Mouse (Mus musculus) limb, embryonic 11.5 days (tissue): ENCODE results near the gene Fyn. TPM values are rescaled to one million over a fixed set of nuclear protein-coding genes. Genes with fewer than 3 reads are reported as not detected.

ENCODE experiments used
- ATAC-seq: fragments of 200-750 bp; cut with Nextera tagmentation; 2 replicates; pipeline ENCODE4 v1.8.0; 2017; ENCODE audit warnings: low read depth; ENCODE audit not compliant: insufficient number of reproducible peaks, low FRiP score, low TSS enrichment
- DNase-seq: peaks from one replicate; pipeline ENCODE4 v3.0.0-alpha.2; 2015; ENCODE audit warnings: low spot score
- H3K27ac ChIP-seq: fragments of 300-500 bp; sonication (generic); replicated peaks from 2 replicates; pipeline ENCODE4 v1.5.1; 2014; ENCODE audit warnings: low read depth, mild to moderate bottlenecking, low read length
- H3K27me3 ChIP-seq: fragments of 300-500 bp; sonication (generic); 2 replicates; pipeline ENCODE4 v1.6.1; 2014; ENCODE audit warnings: mild to moderate bottlenecking, low read length, mixed read lengths; ENCODE audit not compliant: control insufficient read depth, insufficient read depth
- H3K36me3 ChIP-seq: fragments of 300-500 bp; sonication (generic); 2 replicates; pipeline ENCODE4 v1.6.1; 2014; ENCODE audit warnings: mild to moderate bottlenecking, low read length, moderate library complexity, mixed read lengths; ENCODE audit not compliant: control insufficient read depth, insufficient read depth
- H3K4me1 ChIP-seq: fragments of 300-500 bp; sonication (generic); 2 replicates; pipeline ENCODE4 v1.6.1; 2014; ENCODE audit warnings: low read length, mixed read lengths; ENCODE audit not compliant: control insufficient read depth, insufficient read depth
- H3K4me2 ChIP-seq: fragments of 300-500 bp; sonication (generic); 2 replicates; pipeline ENCODE4 v1.6.1; 2014; ENCODE audit warnings: low read depth, mild to moderate bottlenecking, moderate library complexity; ENCODE audit not compliant: severe bottlenecking
- H3K4me3 ChIP-seq: fragments of 300-500 bp; sonication (generic); 2 replicates; pipeline ENCODE4 v1.5.1; 2014; ENCODE audit warnings: low read depth, low read length
- H3K9ac ChIP-seq: fragments of 300-500 bp; sonication (generic); 2 replicates; pipeline ENCODE4 v1.6.1; 2014; ENCODE audit warnings: mild to moderate bottlenecking, low read length
- H3K9me3 ChIP-seq: fragments of 300-500 bp; sonication (generic); 2 replicates; pipeline ENCODE4 v1.6.1; 2016; ENCODE audit warnings: low read length; ENCODE audit not compliant: control insufficient read depth
- WGBS: fragments of 180-500 bp; shearing (Covaris S2); extraction: QIAGEN DNeasy Blood & Tissue Kit; methylation state at CpG from one replicate; pipeline ENCODE4 v1.1.7; 2014; 5-methylcytosine and 5-hydroxymethylcytosine counted together
- polyA plus RNA-seq: library from polyadenylated mRNA; unstranded; fragments of >200 nt; fragmentation: Nextera tagmentation; extraction: Ambion mirVana; gene quantifications from 2 replicates; pipeline ENCODE4 v1.2.1, GENCODE M21; 2014

Fyn gene
- polyA plus RNA-seq, 1 experiment from 2014 or later, result 20.6 TPM

- Histone ChIP-seq H3K4me2 (no peak overlapping the region), H3K9me3 (no peaks in the 10 kb centered on the region), H3K4me1 (no peaks in the 10 kb centered on the region; the same call in 1 of the 2 replicates), H3K36me3 (no peaks in the 10 kb centered on the region), H3K9ac (no peak overlapping the region), H3K27ac (no peak overlapping the region), H3K27me3 (no peaks in the 10 kb centered on the region), H3K4me3 (no peak overlapping the region)
- no peak for ATAC-seq
- DNase-seq, result no peak
- 93% methylated on average over 7 of the region's 7 CpGs for WGBS
Measured at GRCm38 (mm10) chr10:39467821-39468220, 99.2 kb downstream of the Fyn start.

GRCm38 (mm10) chr10:39468576-39468975 is 99.9 kb downstream of the Fyn start:
- no peaks in the 10 kb centered on the region for H3K9me3 ChIP-seq
- WGBS, result 92% methylated on average over 3 of the region's 3 CpGs
- no peaks in the 10 kb centered on the region for H3K4me1 ChIP-seq
- H3K4me2 ChIP-seq, result no peak overlapping the region
- no peaks in the 10 kb centered on the region for H3K36me3 ChIP-seq
- H3K9ac ChIP-seq, result no peak overlapping the region
- H3K27ac ChIP-seq, result no peak overlapping the region
- ATAC-seq (no peak), DNase-seq (no peak)
- H3K4me3 ChIP-seq, result no peak overlapping the region
- H3K27me3 ChIP-seq, result no peaks in the 10 kb centered on the region

GRCm38 (mm10) chr10:39469341-39469740 is 100.7 kb downstream of the Fyn start:
- no peaks in the 10 kb centered on the region for H3K36me3 ChIP-seq
- H3K27me3 ChIP-seq, result no peaks in the 10 kb centered on the region
- ATAC-seq, result no peak
- H3K27ac ChIP-seq, result no peak overlapping the region
- H3K4me3 ChIP-seq, result no peak overlapping the region
- H3K9ac ChIP-seq, result no peak overlapping the region
- H3K4me2 ChIP-seq, result no peak overlapping the region
- WGBS, result 88% methylated on average over 7 of the region's 7 CpGs
- no peak for DNase-seq
- H3K9me3 ChIP-seq, result no peaks in the 10 kb centered on the region
- no peaks in the 10 kb centered on the region for H3K4me1 ChIP-seq

- no peak overlapping the region for H3K27ac ChIP-seq
- WGBS, result 88% methylated on average over 7 of the region's 7 CpGs
- ATAC-seq (no peak), DNase-seq (no peak)
- H3K9me3 ChIP-seq, result no peaks in the 10 kb centered on the region
- H3K4me1 ChIP-seq, result no peaks in the 10 kb centered on the region
- H3K9ac ChIP-seq, result no peak overlapping the region
- H3K36me3 ChIP-seq, result no peaks in the 10 kb centered on the region
- H3K27me3 ChIP-seq, result no peaks in the 10 kb centered on the region
- no peak overlapping the region for H3K4me2 ChIP-seq
- H3K4me3 ChIP-seq, result no peak overlapping the region
Measured at GRCm38 (mm10) chr10:39470321-39470720, 101.7 kb downstream of the Fyn start.

GRCm38 (mm10) chr10:39471040-39471713 is 102.5 kb downstream of the Fyn start:
- ATAC-seq (no peak), DNase-seq (no peak)
- no peak overlapping the region for H3K27ac ChIP-seq
- no peak overlapping the region for H3K9ac ChIP-seq
- no peak overlapping the region for H3K4me2 ChIP-seq
- no peaks in the 10 kb centered on the region for H3K36me3 ChIP-seq
- WGBS, result 78% methylated on average over 7 of the region's 7 CpGs
- no peak overlapping the region for H3K4me3 ChIP-seq
- no peaks in the 10 kb centered on the region for H3K4me1 ChIP-seq
- no peaks in the 10 kb centered on the region for H3K9me3 ChIP-seq
- no peaks in the 10 kb centered on the region for H3K27me3 ChIP-seq

- no peaks in the 10 kb centered on the region for H3K27me3 ChIP-seq
- H3K4me2 ChIP-seq, result no peak overlapping the region
- H3K4me3 ChIP-seq, result no peak overlapping the region
- ATAC-seq (no peak), DNase-seq (no peak)
- H3K4me1 ChIP-seq, result no peaks in the 10 kb centered on the region
- no peaks in the 10 kb centered on the region for H3K9me3 ChIP-seq
- H3K36me3 ChIP-seq, result no peaks in the 10 kb centered on the region
- H3K9ac ChIP-seq, result no peak overlapping the region
- no peak overlapping the region for H3K27ac ChIP-seq
- 66% methylated on average over 15 of the region's 15 CpGs for WGBS
Measured at GRCm38 (mm10) chr10:39471714-39472531, 103.3 kb downstream of the Fyn start.

GRCm38 (mm10) chr10:39472923-39473322 is 104.3 kb downstream of the Fyn start:
- Histone ChIP-seq H3K36me3 (no peaks in the 10 kb centered on the region), H3K4me3 (no peak overlapping the region), H3K9me3 (no peaks in the 10 kb centered on the region), H3K4me1 (no peaks in the 10 kb centered on the region), H3K27ac (no peak overlapping the region), H3K9ac (no peak overlapping the region), H3K4me2 (no peak overlapping the region), H3K27me3 (no peaks in the 10 kb centered on the region)
- 86% methylated on average over 7 of the region's 7 CpGs for WGBS
- DNase-seq, result no peak
- no peak for ATAC-seq

- Histone ChIP-seq H3K36me3 (no peaks in the 10 kb centered on the region), H3K4me3 (no peak overlapping the region), H3K4me1 (0 out of 2 replicates have a peak, but pooled peaks cover 3% of the 10 kb centered on the region), H3K27ac (no peak overlapping the region), H3K9ac (no peak overlapping the region), H3K4me2 (no peak overlapping the region), H3K9me3 (no peaks in the 10 kb centered on the region), H3K27me3 (no peaks in the 10 kb centered on the region)
- DNase-seq, result no peak
- ATAC-seq, result no peak
- WGBS, result 85% methylated on average over 1 of the region's 1 CpGs
Measured at GRCm38 (mm10) chr10:39479361-39479760, 110.7 kb downstream of the Fyn start.
